Mouse (Mus musculus) heart, adult 2 months (tissue): ENCODE measurements around the gene Klhl12. TPM values are rescaled to one million over a fixed set of nuclear protein-coding genes. Genes with fewer than 3 reads are reported as not detected.

Source experiments
- DNase-seq, 2 experiments: peaks; one replicate each; pipeline ENCODE4 v3.0.0; 2021
- H3K27ac ChIP-seq: fragments of 200-600 bp; 2 replicates; pipeline ENCODE4 v1.8.1; 2022
- H3K27me3 ChIP-seq: fragments of 200-500 bp; 2 replicates; pipeline ENCODE4 v1.6.1; 2012; ENCODE audit warnings: mild to moderate bottlenecking, low read length, inconsistent platforms, mixed read lengths; ENCODE audit not compliant: control insufficient read depth, insufficient read depth
- H3K36me3 ChIP-seq: fragments of 200-500 bp; 2 replicates; pipeline ENCODE4 v1.6.1; 2012; ENCODE audit warnings: low read length, inconsistent platforms; ENCODE audit not compliant: control insufficient read depth, insufficient read depth
- H3K4me1 ChIP-seq: fragments of 200-500 bp; 2 replicates; pipeline ENCODE4 v1.6.1; 2011; ENCODE audit warnings: low read length; ENCODE audit not compliant: control insufficient read depth, insufficient read depth
- H3K4me3 ChIP-seq: fragments of 200-600 bp; 2 replicates; pipeline ENCODE4 v1.8.1; 2022
- H3K79me2 ChIP-seq: fragments of 200-500 bp; replicated peaks from 2 replicates; pipeline ENCODE4 v1.6.1; 2012; ENCODE audit warnings: mild to moderate bottlenecking, inconsistent platforms, low read length, moderate library complexity, mixed read lengths; ENCODE audit not compliant: control insufficient read depth, insufficient read depth
- H3K9ac ChIP-seq: fragments of 200-500 bp; 2 replicates; pipeline ENCODE4 v1.6.1; 2012; ENCODE audit warnings: low read depth, mild to moderate bottlenecking, control low read depth, inconsistent platforms, low read length, mixed read lengths
- CTCF ChIP-seq: fragments of 200-600 bp; IDR thresholded peaks from 2 replicates; pipeline ENCODE4 v1.8.1; 2022; ENCODE audit warnings: antibody characterized with exemption, mild to moderate bottlenecking, moderate library complexity
- EP300 ChIP-seq: fragments of 200-500 bp; IDR thresholded peaks from 2 replicates; pipeline ENCODE4 v1.6.1; 2011; ENCODE audit warnings: low read depth, low read length, control low read depth; ENCODE audit not compliant: insufficient read depth
- POLR2A ChIP-seq: fragments of 200-500 bp; IDR thresholded peaks from 2 replicates; pipeline ENCODE4 v1.6.1; 2011; ENCODE audit warnings: mild to moderate bottlenecking, low read depth, low read length, control low read depth; ENCODE audit not compliant: insufficient read depth
- WGBS: fragments of 180-500 bp; shearing (Covaris S2); methylation state at CpG from one replicate; pipeline ENCODE4 v1.1.7; 2018; 5-methylcytosine and 5-hydroxymethylcytosine counted together
- intact Hi-C: fragments of 180-260 bp; cut with DNase I; formaldehyde crosslinking; loops from one replicate; pipeline ENCODE4 v1.15.1; 2025
- long read RNA-seq: library from polyadenylated mRNA; stranded (forward); transcript quantifications from one replicate; pipeline ENCODE4 v2.0.0, GENCODE M21; 2021
- polyA plus RNA-seq: library from polyadenylated mRNA; depleted of rRNA; stranded (reverse); fragments of >200 nt; gene quantifications from 2 replicates; pipeline ENCODE4 v1.2.3, GENCODE M21; 2012; rRNA removed
- total RNA-seq, 2 experiments: library from RNA; stranded (reverse); gene quantifications; 2 replicates each; pipeline ENCODE4 v1.2.3; 2021

Gene Klhl12
- total RNA-seq (10 to 100 TPM; 20.2 to 21.8 TPM), polyA plus RNA-seq (9.3 and 15.7 TPM in 2 replicates)
- long read RNA-seq, transcript Klhl12-201 (12 exons, 3,408 nt), result major isoform, 9 of 15 reads
- long read RNA-seq, partial matches to known transcripts, result 5 of 15 reads
- long read RNA-seq, other reads (novel, unspliced or antisense), result 1 of 15 reads

- peaks cover 1% of the 10 kb centered on the region for H3K79me2 ChIP-seq
- DNase-seq, result peak; percentile 94 to 98
- peaks cover 2% of the 10 kb centered on the region; the same call in 1 of the 2 replicates for H3K36me3 ChIP-seq
- peak within 1 kb of the TSS; percentile 100 for H3K9ac ChIP-seq
- H3K27me3 ChIP-seq, result no peaks in the 10 kb centered on the region
- under 1% methylated on average over 61 of the region's 61 CpGs for WGBS
- peaks cover 3% of the 10 kb centered on the region; the same call in 1 of the 2 replicates for H3K4me1 ChIP-seq
- peak within 1 kb of the TSS; percentile 92 for H3K27ac ChIP-seq
- intact Hi-C loops, result loop anchor here (1.0 to 2.0 kb wide), 3 partner anchors 38 to 94 kb away; partner anchors contain the start of genes Rabif and Tmem183a
- peak; percentile 81 for TF ChIP-seq POLR2A
- peak; percentile 52 for TF ChIP-seq CTCF
- no peak for TF ChIP-seq EP300
- peak within 1 kb of the TSS; percentile 71 for H3K4me3 ChIP-seq
These were observed at the start of gene Klhl12 for GRCm38 (mm10) chr1:134454904-134455824. TSS of gene Klhl12 (plus strand) at chr1:134455531.

- intact Hi-C loops, result no loop called here
- H3K4me1 ChIP-seq, result no peaks in the 10 kb centered on the region
- H3K36me3 ChIP-seq, result no peaks in the 10 kb centered on the region
- H3K4me3 ChIP-seq, result peak overlapping the region; percentile 95
- no peaks in the 10 kb centered on the region for H3K27me3 ChIP-seq
- no peaks in the 10 kb centered on the region for H3K79me2 ChIP-seq
- TF ChIP-seq CTCF (no peak), EP300 (no peak), POLR2A (no peak)
- no peak for DNase-seq
- H3K27ac ChIP-seq, result peak overlapping the region; percentile 76
- WGBS, result 32% methylated on average over 8 of the region's 8 CpGs
- peak overlapping the region; percentile 83 for H3K9ac ChIP-seq
These were observed 48.9 kb upstream of the Klhl12 start for GRCm38 (mm10) chr1:134406414-134406771.

GRCm38 (mm10) chr1:134408080-134408479, 47.3 kb upstream of the Klhl12 start:
- intact Hi-C loops, result no loop called here
- Histone ChIP-seq H3K27ac (no peak overlapping the region), H3K4me3 (no peak overlapping the region), H3K79me2 (no peaks in the 10 kb centered on the region), H3K27me3 (no peaks in the 10 kb centered on the region), H3K9ac (no peak overlapping the region), H3K4me1 (no peaks in the 10 kb centered on the region), H3K36me3 (no peaks in the 10 kb centered on the region)
- DNase-seq, result no peak
- WGBS, result 90% methylated on average over 8 of the region's 8 CpGs
- no peak for TF ChIP-seq CTCF
- no peak for TF ChIP-seq EP300
- no peak for TF ChIP-seq POLR2A

- no peak for DNase-seq
- Histone ChIP-seq H3K9ac (no peak overlapping the region), H3K4me3 (no peak overlapping the region), H3K4me1 (peaks cover 3% of the 10 kb centered on the region), H3K27ac (no peak overlapping the region), H3K27me3 (no peaks in the 10 kb centered on the region), H3K79me2 (peaks cover 1% of the 10 kb centered on the region; the same call in 1 of the 2 replicates), H3K36me3 (peaks cover 4% of the 10 kb centered on the region)
- 94% methylated on average over 9 of the region's 9 CpGs for WGBS
- intact Hi-C loops, result no loop called here
- TF ChIP-seq EP300 (no peak), CTCF (peak; percentile 24; the same call in 1 of the 2 replicates)
These were observed 43.4 kb upstream of the Klhl12 start for GRCm38 (mm10) chr1:134411706-134412629.

- TF ChIP-seq CTCF, result no peak
- TF ChIP-seq POLR2A, result no peak
- TF ChIP-seq EP300, result no peak
- no peak overlapping the region for H3K9ac ChIP-seq
- H3K4me3 ChIP-seq, result no peak overlapping the region
- H3K36me3 ChIP-seq, result peaks cover 18% of the 10 kb centered on the region
- peak overlapping the region; percentile 99; the same call in 1 of the 2 replicates for H3K27ac ChIP-seq
- WGBS, result 42% methylated on average over 2 of the region's 2 CpGs
- H3K79me2 ChIP-seq, result peaks cover 1% of the 10 kb centered on the region; the same call in 1 of the 2 replicates
- intact Hi-C loops, result loop anchor here (2.0 kb wide), 1 partner anchor 45 kb away; no protein-coding TSS in a partner anchor
- no peak for DNase-seq
- no peaks in the 10 kb centered on the region for H3K27me3 ChIP-seq
- H3K4me1 ChIP-seq, result peaks cover 7% of the 10 kb centered on the region
These were observed 41.3 kb upstream of the Klhl12 start for GRCm38 (mm10) chr1:134414038-134414437.
